Mouse (Mus musculus) thymus, adult 2 months (tissue): Measurements from ENCODE around the gene Trim45.

Source experiments
- CTCF ChIP-seq: fragments of 200-500 bp; IDR thresholded peaks from 2 replicates; pipeline ENCODE4 v1.5.1; 2012; ENCODE audit warnings: mild to moderate bottlenecking, control low read depth, low read length, moderate library complexity, borderline replicate concordance; ENCODE audit not compliant: control insufficient read depth, poor library complexity, insufficient read depth; ENCODE audit errors: extremely low read depth
- POLR2A ChIP-seq: fragments of 200-500 bp; IDR thresholded peaks from 2 replicates; pipeline ENCODE4 v1.6.1; 2012; ENCODE audit warnings: mild to moderate bottlenecking, low read length, control low read depth, moderate library complexity; ENCODE audit not compliant: control insufficient read depth, poor library complexity, insufficient read depth; ENCODE audit errors: extremely low read depth

DNA sequence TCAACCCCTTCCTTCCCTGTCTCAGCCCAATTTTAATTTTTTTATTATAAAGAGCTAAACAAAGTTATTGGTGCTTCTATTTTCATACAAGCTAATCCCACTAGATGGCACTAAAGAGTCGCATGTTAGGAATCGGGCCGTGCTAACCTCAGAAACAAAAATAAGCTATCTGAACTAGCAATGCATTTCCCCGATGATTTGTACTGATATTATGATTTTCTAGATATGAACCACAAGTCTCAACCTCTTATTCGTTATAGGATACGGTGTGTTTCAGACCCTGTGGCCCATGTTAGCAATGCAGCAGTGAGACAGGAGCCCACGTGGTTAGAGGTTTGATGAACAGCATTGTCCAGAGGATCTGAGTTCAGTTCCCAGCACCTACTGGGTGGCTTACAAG, 5.2 kb upstream of the Trim45 start:
- TF ChIP-seq CTCF (no peak), POLR2A (no peak)
